In the genomic region with DNA sequence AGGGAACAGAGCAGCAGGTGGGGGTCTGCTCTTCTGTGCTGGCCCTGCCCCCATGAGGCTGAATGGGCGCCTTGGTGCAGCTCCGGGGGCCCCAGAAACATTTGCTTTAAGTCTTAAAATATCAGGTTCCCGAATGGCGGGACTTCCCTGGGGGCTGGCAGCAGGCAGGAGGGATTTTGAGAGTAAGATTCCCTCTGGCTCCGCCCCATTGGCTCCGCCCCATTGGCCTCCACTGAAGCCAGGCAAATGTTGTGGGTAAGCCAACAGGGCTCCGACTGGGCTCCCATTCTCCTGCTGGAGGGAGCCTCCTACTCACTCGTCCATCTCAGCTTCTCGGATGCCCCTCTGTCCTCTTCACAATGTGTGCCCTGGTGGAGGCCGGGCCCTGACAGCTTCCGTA, we compare ENCODE assay signal across 9 mouse cellular contexts. TPM values are rescaled to one million over a fixed set of nuclear protein-coding genes. Genes with fewer than 3 reads are reported as not detected.
A peak's percentile ranks its signal among the peaks of the same experiment; 100 is the strongest.
DNase-seq lines count a peak whose midpoint lies in the region; ATAC-seq and TF ChIP-seq lines count a peak whose summit lies in the region.
"Had no signal": no experiment of that assay in that cellular context is flagged by ENCODE, and none has a peak within 500 bp of the region (broad histone marks: within the 10 kb centered on the region; RNA-seq: fewer than 3 reads in every experiment).

No protein-coding gene starts in this region.

- no peak overlapping the region for H3K27ac ChIP-seq in hindbrain, embryonic 12.5 days
- no peak overlapping the region for H3K27ac ChIP-seq in hindbrain, embryonic 16.5 days (ENCODE audit: low read depth, low read length)
- no peak overlapping the region for H3K27ac ChIP-seq in neural tube, embryonic 11.5 days (ENCODE audit: low read depth, low read length)
- H3K27ac ChIP-seq in gastrocnemius, adult 2 months: no peak overlapping the region; the same call in 1 of the 2 replicates
- no peak overlapping the region for H3K27ac ChIP-seq in stomach, embryonic 15.5 days

- no peak overlapping the region for H3K4me3 ChIP-seq in hindbrain, embryonic 12.5 days
- H3K4me3 ChIP-seq in hindbrain, embryonic 16.5 days (ENCODE audit: low read length): no peak overlapping the region
- no peak overlapping the region for H3K4me3 ChIP-seq in neural tube, embryonic 11.5 days (ENCODE audit: low read depth, low read length)
- 0 out of 2 replicates have a peak overlapping the region, but pooled peaks have one; percentile 7 for H3K4me3 ChIP-seq in gastrocnemius, adult 2 months
- no peak overlapping the region for H3K4me3 ChIP-seq in stomach, embryonic 15.5 days (replicated peaks)

- TF ChIP-seq CTCF in gastrocnemius, adult 2 months (IDR thresholded peaks at IDR 0.05): no peak

- peaks cover 45% of the 10 kb centered on the region for H3K27me3 ChIP-seq in hindbrain, embryonic 12.5 days
- H3K27me3 ChIP-seq in hindbrain, embryonic 16.5 days (replicated peaks; ENCODE audit: control insufficient read depth, insufficient read depth, low read length): no peaks in the 10 kb centered on the region
- H3K27me3 ChIP-seq in neural tube, embryonic 11.5 days (ENCODE audit: control insufficient read depth, insufficient read depth, low read length): peaks cover 9% of the 10 kb centered on the region; the same call in 1 of the 2 replicates
- 0 out of 2 replicates have a peak, but pooled peaks cover 4% of the 10 kb centered on the region for H3K27me3 ChIP-seq in stomach, embryonic 15.5 days (replicated peaks)

- peaks cover 30% of the 10 kb centered on the region for H3K4me1 ChIP-seq in hindbrain, embryonic 12.5 days
- H3K4me1 ChIP-seq in hindbrain, embryonic 16.5 days (ENCODE audit: control insufficient read depth, insufficient read depth, low read depth, low read length): no peaks in the 10 kb centered on the region
- peaks cover 9% of the 10 kb centered on the region for H3K4me1 ChIP-seq in neural tube, embryonic 11.5 days (ENCODE audit: control insufficient read depth, insufficient read depth, low read length)
- H3K4me1 ChIP-seq in stomach, embryonic 15.5 days: peaks cover 41% of the 10 kb centered on the region

- no peak overlapping the region for H3K9ac ChIP-seq in hindbrain, embryonic 12.5 days
- H3K9ac ChIP-seq in hindbrain, embryonic 16.5 days (ENCODE audit: low read depth, low read length): no peak overlapping the region
- no peak overlapping the region for H3K9ac ChIP-seq in neural tube, embryonic 11.5 days (ENCODE audit: low read length)
- no peak overlapping the region for H3K9ac ChIP-seq in stomach, embryonic 15.5 days

- no peaks in the 10 kb centered on the region for H3K36me3 ChIP-seq in hindbrain, embryonic 12.5 days
- no peaks in the 10 kb centered on the region for H3K36me3 ChIP-seq in hindbrain, embryonic 16.5 days (ENCODE audit: control insufficient read depth, insufficient read depth, low read length)
- H3K36me3 ChIP-seq in neural tube, embryonic 11.5 days (ENCODE audit: control insufficient read depth, insufficient read depth, low read length): no peaks in the 10 kb centered on the region
- H3K36me3 ChIP-seq in stomach, embryonic 15.5 days: no peaks in the 10 kb centered on the region

- intact Hi-C loops in gastrocnemius, adult 2 months (cut with DNase I): no loop called here

- H3K4me2 ChIP-seq in hindbrain, embryonic 12.5 days (replicated peaks): 0 out of 2 replicates have a peak overlapping the region, but pooled peaks have one; percentile 9
- H3K4me2 ChIP-seq in hindbrain, embryonic 16.5 days (ENCODE audit: low read length): no peak overlapping the region
- H3K4me2 ChIP-seq in neural tube, embryonic 11.5 days (ENCODE audit: low read depth): no peak overlapping the region
- H3K4me2 ChIP-seq in stomach, embryonic 15.5 days: peak overlapping the region; percentile 25; the same call in 1 of the 2 replicates

- ATAC-seq in hindbrain, embryonic 12.5 days (ENCODE audit: low FRiP score): no peak
- no peak for ATAC-seq in hindbrain, embryonic 16.5 days
- no peak for ATAC-seq in neural tube, embryonic 11.5 days (ENCODE audit: insufficient read depth, low FRiP score, low TSS enrichment)
- ATAC-seq in stomach, embryonic 15.5 days (ENCODE audit: insufficient read depth, low FRiP score, low read depth): no peak

- H3K9me3 ChIP-seq in hindbrain, embryonic 12.5 days (replicated peaks): no peaks in the 10 kb centered on the region
- H3K9me3 ChIP-seq in hindbrain, embryonic 16.5 days (ENCODE audit: control insufficient read depth, low read length): no peaks in the 10 kb centered on the region
- no peaks in the 10 kb centered on the region for H3K9me3 ChIP-seq in neural tube, embryonic 11.5 days (ENCODE audit: control insufficient read depth, low read length)
- no peaks in the 10 kb centered on the region for H3K9me3 ChIP-seq in stomach, embryonic 15.5 days

- DNase-seq in neural tube, embryonic 11.5 days (ENCODE audit: low spot score): peak; percentile 41
- no peak for DNase-seq in neural tube, embryonic 10.5 days (ENCODE audit: extremely low spot score, low spot score)
- DNase-seq in gastrocnemius, adult 2 months: peak; percentile 75
- DNase-seq in thymus, postnatal 0 days (ENCODE audit: low spot score): no peak
- no peak for DNase-seq in right cerebral cortex, adult 18-20 months
- DNase-seq: heart, postnatal 4 days had no signal

- WGBS in hindbrain, embryonic 12.5 days: 6% methylated on average over 11 of the region's 11 CpGs
- 6% methylated on average over 11 of the region's 11 CpGs for WGBS in hindbrain, embryonic 16.5 days
- WGBS in neural tube, embryonic 11.5 days: 3% methylated on average over 11 of the region's 11 CpGs
- 17% methylated on average over 11 of the region's 11 CpGs for whole genome bisulfite sequencing in stomach, embryonic 15.5 days

RNA-seq across cellular contexts. Expression of a gene that starts 14.0 kb away (rescaled TPM):
- 10.1 and 11.1 TPM in 2 replicates for polyA plus RNA-seq in hindbrain, embryonic 12.5 days (2016; fragmentation: Nextera tagmentation; extraction: Ambion mirVana)
- polyA plus RNA-seq in hindbrain, embryonic 16.5 days (2015; fragmentation: Nextera tagmentation; extraction: Ambion mirVana): 9.6 and 9.7 TPM in 2 replicates
- 9.5 and 11.4 TPM in 2 replicates for polyA plus RNA-seq in neural tube, embryonic 11.5 days (2014; fragmentation: Nextera tagmentation; extraction: Ambion mirVana)
- total RNA-seq in gastrocnemius, adult 2 months (2021): not detected
- polyA plus RNA-seq in stomach, embryonic 15.5 days (2015; fragmentation: Nextera tagmentation; extraction: Ambion mirVana): 1.3 and 1.6 TPM in 2 replicates
- polyA plus RNA-seq in thymus, postnatal 0 days (2015; fragmentation: Nextera tagmentation; extraction: Ambion mirVana): 0.71 and 0.78 TPM in 2 replicates

RNA-seq across cellular contexts. Expression of a gene that starts 17.8 kb away (rescaled TPM):
- 15.4 and 15.5 TPM in 2 replicates for polyA plus RNA-seq in hindbrain, embryonic 12.5 days (2016; fragmentation: Nextera tagmentation; extraction: Ambion mirVana)
- polyA plus RNA-seq in hindbrain, embryonic 16.5 days (2015; fragmentation: Nextera tagmentation; extraction: Ambion mirVana): 0.89 and 0.90 TPM in 2 replicates
- 3.8 and 5.3 TPM in 2 replicates for polyA plus RNA-seq in neural tube, embryonic 11.5 days (2014; fragmentation: Nextera tagmentation; extraction: Ambion mirVana)
- 1 to 10 TPM; 1.2 to 4.7 TPM for total RNA-seq in gastrocnemius, adult 2 months (2021)
- 0.85 and 1.1 TPM in 2 replicates for polyA plus RNA-seq in stomach, embryonic 15.5 days (2015; fragmentation: Nextera tagmentation; extraction: Ambion mirVana)
- polyA plus RNA-seq in thymus, postnatal 0 days (2015; fragmentation: Nextera tagmentation; extraction: Ambion mirVana): 0.24 and 0.25 TPM in 2 replicates

RNA-seq across cellular contexts. Expression of a gene that starts 18.0 kb away (rescaled TPM):
- 12.6 and 13.5 TPM in 2 replicates for polyA plus RNA-seq in hindbrain, embryonic 12.5 days (2016; fragmentation: Nextera tagmentation; extraction: Ambion mirVana)
- 18.7 and 22.6 TPM in 2 replicates for polyA plus RNA-seq in hindbrain, embryonic 16.5 days (2015; fragmentation: Nextera tagmentation; extraction: Ambion mirVana)
- 3.6 and 3.8 TPM in 2 replicates for polyA plus RNA-seq in neural tube, embryonic 11.5 days (2014; fragmentation: Nextera tagmentation; extraction: Ambion mirVana)
- 1 to 10 TPM in 1 of 2 experiments, under 1 TPM in 1; 0.61 to 1.1 TPM for total RNA-seq in gastrocnemius, adult 2 months (2021)
- polyA plus RNA-seq in stomach, embryonic 15.5 days (2015; fragmentation: Nextera tagmentation; extraction: Ambion mirVana): 2.6 and 3.4 TPM in 2 replicates
- not detected in 2 replicates for polyA plus RNA-seq in thymus, postnatal 0 days (2015; fragmentation: Nextera tagmentation; extraction: Ambion mirVana)

RNA-seq across cellular contexts. Expression of a gene that starts 21.5 kb away (rescaled TPM):
- polyA plus RNA-seq in hindbrain, embryonic 12.5 days (2016; fragmentation: Nextera tagmentation; extraction: Ambion mirVana): 98.7 and 105 TPM in 2 replicates
- polyA plus RNA-seq in hindbrain, embryonic 16.5 days (2015; fragmentation: Nextera tagmentation; extraction: Ambion mirVana): 230 and 249 TPM in 2 replicates
- 68.6 and 79.8 TPM in 2 replicates for polyA plus RNA-seq in neural tube, embryonic 11.5 days (2014; fragmentation: Nextera tagmentation; extraction: Ambion mirVana)
- total RNA-seq in gastrocnemius, adult 2 months (2021): 1 to 10 TPM; 3.1 to 6.1 TPM
- 21.7 and 22.9 TPM in 2 replicates for polyA plus RNA-seq in stomach, embryonic 15.5 days (2015; fragmentation: Nextera tagmentation; extraction: Ambion mirVana)
- polyA plus RNA-seq in thymus, postnatal 0 days (2015; fragmentation: Nextera tagmentation; extraction: Ambion mirVana): 1.7 TPM in 2 replicates

Comparison
In these comparisons a context has a peak if more than half of its experiments do, and no peak if none do; other contexts are left out.
1. H3K4me2 ChIP-seq: peak in hindbrain, embryonic 12.5 days (single experiment) and stomach, embryonic 15.5 days (single experiment); none in hindbrain, embryonic 16.5 days (single experiment) and neural tube, embryonic 11.5 days (single experiment).
2. DNase-seq: peak in neural tube, embryonic 11.5 days (single experiment) and gastrocnemius, adult 2 months (single experiment); none in neural tube, embryonic 10.5 days (single experiment), thymus, postnatal 0 days (single experiment) and right cerebral cortex, adult 18-20 months (single experiment).